Mouse (Mus musculus) heart, adult 11 months (tissue): ENCODE data around the gene Thop1.
"Not testable (repeated sequence)": the region's sequence is repeated elsewhere in the genome, so short reads cannot be mapped to it uniquely, and the experiment has no call there.

ENCODE experiments used
- DNase-seq: peaks from one replicate; pipeline ENCODE4 v3.0.0; 2022

Thop1 gene

DNA sequence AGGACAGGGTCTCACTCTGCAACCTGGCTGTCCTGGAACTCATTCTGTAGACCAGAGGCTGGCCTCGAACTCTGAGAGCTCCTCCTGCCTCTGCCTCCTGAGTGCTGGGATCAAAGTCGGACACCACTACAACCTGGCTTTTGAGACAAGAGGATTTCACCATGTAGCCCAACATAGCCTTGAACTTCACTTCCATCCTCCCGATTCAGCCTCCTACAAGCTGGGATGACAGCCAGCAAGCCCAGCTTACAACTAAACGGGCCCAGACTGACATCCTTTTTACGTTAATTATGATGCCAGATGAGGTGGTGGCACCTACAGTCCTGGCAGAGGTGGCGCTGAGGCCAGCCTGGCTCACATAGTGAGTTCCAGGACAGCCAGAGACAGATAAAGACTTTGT, 10.9 kb upstream of the Thop1 start:
- no peak for DNase-seq

- DNase-seq, result peak; percentile 100
Observed at GRCm38 (mm10) chr10:81059603-81060543, 10.0 kb upstream of the Thop1 start, which contains the start of gene Sgta. Gene Sgta (minus strand): TSS chr10:81060181.

- no peak for DNase-seq
Observed at GRCm38 (mm10) chr10:81062710-81063109, 7.1 kb upstream of the Thop1 start.

DNA sequence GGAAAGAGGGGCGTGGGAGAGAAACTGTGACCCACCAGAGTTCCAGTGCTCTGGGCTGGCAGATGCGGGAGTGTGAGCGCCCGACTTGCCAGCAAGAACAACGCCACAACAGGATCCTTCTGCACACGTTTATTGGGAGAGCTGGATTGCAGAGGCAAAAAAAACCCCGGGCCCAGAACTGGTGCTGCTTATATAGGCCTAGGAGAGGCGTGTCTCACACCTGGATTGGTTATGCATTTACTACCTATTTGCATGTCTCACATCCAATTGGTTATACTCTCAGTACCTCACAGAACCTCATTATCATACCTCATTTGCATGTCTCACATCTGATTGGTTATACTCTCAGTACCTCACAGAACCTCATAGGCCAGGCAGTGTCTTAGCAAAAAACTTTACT, 5.3 kb upstream of the Thop1 start:
- not testable (repeated sequence) for DNase-seq

- no peak for DNase-seq
Observed at GRCm38 (mm10) chr10:81068706-81069105, 1.1 kb upstream of the Thop1 start.

DNA sequence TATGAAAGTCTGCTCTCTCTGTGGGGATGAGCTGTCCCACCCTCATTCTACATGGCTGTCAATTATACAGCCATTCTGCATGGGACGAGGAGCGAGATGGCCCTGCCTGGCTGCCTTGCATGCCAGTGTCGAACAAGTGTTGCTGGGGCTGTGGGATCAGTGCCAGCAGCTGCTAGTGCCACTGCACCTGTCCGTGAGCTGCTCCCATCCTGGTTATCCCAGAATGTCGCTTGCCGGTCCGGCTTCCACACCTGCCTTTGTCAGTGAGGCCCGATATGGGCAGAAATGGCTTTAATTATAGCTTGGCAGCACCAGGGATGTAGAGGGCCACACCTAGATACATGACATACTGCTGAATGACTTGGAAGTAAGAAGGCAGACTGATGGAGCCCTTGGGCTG, 2.5 kb downstream of the Thop1 start:
- DNase-seq, result no peak

DNA sequence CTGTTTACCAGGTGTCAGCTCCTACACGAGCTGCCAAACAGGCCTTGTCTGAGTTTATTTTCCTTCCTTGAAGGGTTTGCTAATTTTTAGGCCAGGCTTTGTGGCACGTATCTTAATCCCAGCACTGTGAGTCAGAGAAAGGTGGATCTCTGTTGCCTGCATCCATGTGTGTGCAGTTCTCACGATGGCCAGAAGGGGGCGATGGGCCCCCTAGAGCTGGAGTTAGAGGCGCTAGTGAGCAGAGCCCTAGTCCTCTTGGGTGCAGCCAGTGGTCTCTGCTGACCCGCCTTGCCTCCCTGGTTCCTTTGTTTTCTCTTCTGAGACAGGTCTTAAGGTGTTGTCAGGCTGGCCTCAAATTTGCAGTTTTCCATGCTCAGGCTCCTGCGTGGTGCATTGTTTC, 3.6 kb downstream of the Thop1 start:
- no peak for DNase-seq

- no peak for DNase-seq
Observed at GRCm38 (mm10) chr10:81075734-81076133, 5.9 kb downstream of the Thop1 start.

- DNase-seq, result no peak
Observed at GRCm38 (mm10) chr10:81076356-81076755, 6.5 kb downstream of the Thop1 start.

DNA sequence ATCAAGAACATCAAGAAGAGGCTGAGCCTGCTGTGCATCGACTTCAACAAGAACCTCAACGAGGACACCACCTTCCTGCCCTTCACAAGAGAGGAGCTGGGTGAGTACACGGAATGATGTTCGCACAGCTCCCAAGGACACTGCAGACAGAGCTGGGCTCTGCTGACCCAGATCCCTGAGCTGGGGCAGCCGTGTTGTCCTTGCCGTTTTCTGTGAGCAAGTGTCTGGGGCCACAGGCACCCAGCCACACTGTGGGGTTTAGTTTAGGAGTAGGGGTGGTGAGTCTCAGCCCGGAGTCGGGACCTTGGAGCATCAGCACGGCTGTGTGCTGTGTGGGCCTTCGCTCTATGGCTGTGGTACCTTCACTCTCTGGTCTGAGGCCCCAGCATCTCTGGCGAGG, 8.1 kb downstream of the Thop1 start:
- no peak for DNase-seq

- DNase-seq, result no peak
Observed at GRCm38 (mm10) chr10:81080008-81080655, 10.3 kb downstream of the Thop1 start.

DNA sequence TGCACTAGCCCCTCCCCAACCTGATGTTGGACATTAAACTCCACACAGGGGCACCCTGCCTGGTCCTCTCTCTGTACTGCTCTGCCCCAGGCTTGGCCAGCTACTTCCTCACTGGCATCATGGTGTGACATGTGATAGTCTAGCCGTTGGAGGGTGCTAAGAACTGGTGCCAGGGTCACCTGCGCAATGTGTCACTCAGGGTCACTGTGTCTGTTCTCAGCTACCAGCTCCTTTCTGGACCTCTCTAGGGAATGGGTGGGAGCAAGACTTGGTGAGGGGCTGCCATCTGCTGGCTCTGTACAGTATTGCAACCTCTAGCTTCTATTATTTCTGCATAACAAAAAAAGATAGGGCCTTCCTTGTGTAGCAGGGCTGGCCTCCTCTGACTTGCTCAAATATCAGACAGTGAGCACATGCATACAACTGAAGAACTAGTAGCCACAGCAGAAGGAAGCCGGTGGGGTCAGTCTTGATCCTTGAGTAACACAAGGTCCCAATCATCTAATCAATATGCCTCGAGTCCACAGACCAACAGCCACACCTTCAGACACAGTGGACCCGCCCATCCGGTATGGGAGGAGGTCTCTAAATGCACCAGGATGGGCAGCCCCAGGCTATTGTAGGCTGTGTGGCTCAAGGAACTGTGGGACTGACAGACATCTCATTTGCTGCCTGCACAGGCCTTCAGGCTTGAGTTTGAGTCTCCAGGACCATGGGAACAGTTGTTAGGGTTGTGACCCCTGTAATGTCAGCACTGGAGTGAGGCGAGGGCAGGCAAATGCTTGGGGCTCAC, 12.5 kb downstream of the Thop1 start:
- peak; percentile 95 for DNase-seq

GRCm38 (mm10) chr10:81087021-81087420, 17.2 kb downstream of the Thop1 start:
- no peak for DNase-seq

GRCm38 (mm10) chr10:81089216-81089615, 19.4 kb downstream of the Thop1 start:
- no peak for DNase-seq

- no peak for DNase-seq
Observed at GRCm38 (mm10) chr10:81090621-81091020, 20.8 kb downstream of the Thop1 start.

GRCm38 (mm10) chr10:81092465-81093250, 22.8 kb downstream of the Thop1 start:
- peak; percentile 96 for DNase-seq

- no peak for DNase-seq
Observed at GRCm38 (mm10) chr10:81094931-81095678, 25.3 kb downstream of the Thop1 start.

DNA sequence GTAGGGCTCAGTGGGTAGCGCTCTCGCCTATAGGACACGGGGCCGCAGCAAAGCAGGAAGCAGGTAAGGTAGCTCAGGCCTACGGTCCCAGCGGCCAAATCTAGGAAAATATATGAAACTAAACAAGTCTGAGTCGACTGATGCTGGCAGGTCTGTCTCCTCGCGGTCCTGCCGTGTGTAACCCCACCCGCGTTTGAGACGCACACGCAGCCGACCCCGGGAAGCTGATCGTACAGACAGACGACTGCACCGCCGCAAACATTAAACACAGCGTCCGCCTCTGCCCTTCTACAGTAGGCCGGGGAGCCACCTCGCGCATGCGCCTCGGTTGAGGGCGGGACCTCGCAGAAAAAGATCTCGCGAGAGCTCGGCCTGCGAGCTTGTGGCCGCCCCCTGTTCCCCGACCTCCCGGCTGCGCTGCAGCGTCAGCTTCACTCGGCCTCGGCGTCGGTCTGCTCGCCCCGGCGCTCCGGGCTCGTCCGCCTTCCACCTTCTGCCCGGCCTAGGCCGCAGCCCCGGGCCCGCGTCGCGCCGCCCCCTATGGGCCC, 35.8 kb downstream of the Thop1 start, which contains the start of gene Map2k2:
Gene Map2k2, plus strand, starts transcription at position 351 of the 548 bp plus-strand sequence.
- peak; percentile 100 for DNase-seq

DNA sequence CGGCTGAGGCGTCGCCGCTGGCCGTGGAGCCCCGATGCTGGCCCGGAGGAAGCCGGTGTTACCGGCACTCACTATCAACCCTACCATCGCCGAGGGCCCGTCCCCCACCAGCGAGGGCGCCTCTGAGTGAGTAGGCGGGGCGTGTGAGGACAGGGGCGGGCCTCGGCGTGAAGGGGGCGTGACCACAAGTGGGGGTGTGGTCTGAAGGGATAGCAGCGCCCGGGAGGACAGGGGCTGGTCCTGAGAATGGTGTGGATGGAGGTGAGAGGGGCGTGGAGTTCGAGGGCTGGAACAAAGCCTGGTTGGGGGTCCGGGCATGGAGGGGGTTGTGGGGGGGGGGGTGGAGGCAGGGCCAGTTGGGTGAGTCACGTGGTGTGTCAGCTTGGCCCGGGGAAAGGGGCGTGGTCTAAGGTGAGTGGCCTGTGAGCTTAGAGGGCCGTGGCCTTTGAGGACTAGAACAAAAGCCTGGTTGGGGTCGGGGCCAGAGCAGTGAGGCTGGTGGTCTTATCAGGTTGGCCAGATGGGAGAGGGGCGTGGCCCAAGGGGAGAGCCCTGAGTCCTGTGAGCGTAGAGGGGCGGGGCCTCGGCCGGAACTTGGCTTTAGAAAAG, 36.4 kb downstream of the Thop1 start:
- peak; percentile 99 for DNase-seq

GRCm38 (mm10) chr10:81112946-81113345, 43.1 kb downstream of the Thop1 start:
- no peak for DNase-seq

DNA sequence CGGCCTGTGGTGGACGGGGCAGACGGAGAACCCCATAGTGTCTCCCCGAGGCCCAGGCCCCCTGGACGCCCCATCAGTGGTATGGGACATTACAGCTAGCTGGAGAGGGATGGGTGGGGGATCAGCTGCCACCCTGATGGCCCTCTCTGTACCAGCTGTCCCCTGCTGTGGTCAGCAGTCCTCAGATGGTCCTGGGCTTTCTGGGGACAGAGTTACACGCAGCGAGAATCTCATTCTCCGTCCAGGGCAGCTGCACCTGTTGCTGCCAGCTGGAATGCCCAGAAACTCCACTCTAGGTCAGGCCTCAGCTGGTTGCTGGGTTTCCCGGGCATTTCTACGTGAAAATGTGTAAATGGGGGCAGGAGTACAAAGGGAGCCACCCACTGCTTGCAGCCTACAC, 49.8 kb downstream of the Thop1 start:
- DNase-seq, result no peak
